Mouse (Mus musculus): ENCODE measurements around the gene Tk2. TPM values are rescaled to one million over a fixed set of nuclear protein-coding genes. Genes with fewer than 3 reads are reported as not detected.

Tk2 gene
- polyA plus RNA-seq, 1 experiment from 2014 or later: 24.0 TPM

DNA sequence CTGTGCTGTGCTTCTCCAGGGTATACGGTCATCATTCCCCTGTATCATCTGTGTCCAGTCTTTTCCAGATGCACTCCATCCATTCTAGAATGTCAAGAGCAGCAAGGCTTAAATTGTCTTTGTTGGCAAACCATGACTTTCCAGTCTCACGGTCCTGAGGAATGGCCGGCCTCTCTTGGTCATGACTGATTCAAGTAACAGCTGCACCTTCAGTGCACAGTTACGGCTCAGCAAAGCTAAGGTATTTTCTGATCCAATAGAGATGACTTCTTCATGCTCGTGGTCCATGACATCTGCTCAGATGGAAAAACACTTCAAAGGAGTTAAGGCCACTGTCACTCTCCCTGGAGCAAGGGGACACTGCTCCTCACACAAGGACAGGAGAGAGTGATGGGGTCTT is 21.3 kb downstream of the Tk2 start:
- no peak for DNase-seq (ENCODE audit: low spot score)

DNA sequence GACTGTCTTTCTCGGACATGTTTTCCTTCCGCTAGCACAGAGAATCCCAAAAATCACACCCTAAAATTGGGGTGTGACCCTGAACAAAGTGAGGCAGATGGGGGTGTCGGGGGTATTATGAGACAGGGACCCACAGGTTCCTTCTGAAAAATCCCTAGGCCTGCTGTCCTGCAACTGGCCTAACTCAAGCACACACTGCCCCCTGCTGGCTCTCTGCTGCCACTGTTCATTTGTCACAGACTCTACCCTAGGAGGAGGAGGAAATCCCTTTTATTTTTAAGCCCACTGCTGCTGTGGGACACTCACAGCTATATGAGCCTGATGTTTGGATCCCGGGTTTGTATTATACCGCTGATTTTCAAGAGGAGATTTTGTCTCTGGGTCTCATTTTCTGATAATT is 28.6 kb downstream of the Tk2 start:
- peak; percentile 68 for DNase-seq (ENCODE audit: low spot score)

DNA sequence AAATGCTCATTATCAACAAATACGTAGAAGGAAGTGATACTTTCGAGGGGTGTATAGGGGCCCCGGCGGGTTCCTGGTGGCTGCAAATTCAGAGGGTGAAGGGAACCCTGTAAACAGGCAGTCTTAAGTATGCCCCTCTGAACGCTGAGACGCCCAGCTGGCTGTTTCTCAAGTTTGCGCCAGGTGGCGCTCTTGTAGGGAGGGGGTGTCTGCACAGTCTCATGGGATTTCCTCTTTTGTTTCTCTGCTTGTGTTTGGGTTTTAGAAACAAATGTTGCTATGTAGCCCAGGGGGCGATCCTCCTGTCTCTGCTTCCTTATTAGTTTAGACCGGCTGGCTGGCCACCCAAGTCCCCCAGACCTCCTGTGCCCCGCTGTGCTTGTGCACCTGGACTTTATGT is 29.3 kb downstream of the Tk2 start:
- peak; percentile 75 for DNase-seq (ENCODE audit: low spot score)

DNA sequence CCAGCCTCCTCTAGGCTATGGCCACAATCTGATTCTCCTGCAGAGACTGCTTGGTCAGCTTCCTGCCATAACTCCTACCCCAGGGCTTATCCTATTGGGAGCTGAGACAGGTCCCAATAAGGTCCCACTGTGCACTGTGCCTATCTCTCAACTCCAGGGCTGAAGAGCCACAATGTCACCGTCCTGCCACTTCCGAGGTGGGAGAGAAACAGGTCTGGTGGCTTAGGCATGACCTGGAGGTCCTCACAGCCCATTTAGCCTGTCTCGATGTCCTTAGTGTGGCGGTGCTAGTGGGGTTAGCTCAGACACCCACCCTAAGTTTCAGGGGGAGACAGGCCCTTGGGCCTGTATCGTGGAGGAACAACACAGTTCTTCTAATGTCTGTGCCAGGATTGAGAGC is 30.8 kb downstream of the Tk2 start:
- no peak for DNase-seq (ENCODE audit: low spot score)

DNA sequence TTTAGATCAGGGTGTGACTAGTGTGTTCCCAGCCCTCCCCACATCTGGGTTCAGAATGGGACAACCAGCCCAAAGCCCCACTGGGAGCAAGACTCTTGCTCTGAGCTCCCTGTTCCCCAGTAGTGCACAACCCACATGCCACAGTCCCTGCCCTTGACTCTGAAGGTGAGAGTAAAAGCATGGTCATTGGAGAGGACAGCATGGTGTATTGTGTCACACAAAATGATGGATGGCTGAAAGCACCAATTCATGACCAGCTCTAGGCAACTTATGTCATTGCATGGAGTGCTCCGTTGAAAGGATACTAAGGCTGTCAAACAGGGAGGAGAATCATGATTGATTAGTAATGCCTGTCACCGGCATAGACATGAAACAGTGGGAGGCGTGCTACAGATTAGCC is 43.1 kb downstream of the Tk2 start:
- DNase-seq (ENCODE audit: low spot score): no peak

DNA sequence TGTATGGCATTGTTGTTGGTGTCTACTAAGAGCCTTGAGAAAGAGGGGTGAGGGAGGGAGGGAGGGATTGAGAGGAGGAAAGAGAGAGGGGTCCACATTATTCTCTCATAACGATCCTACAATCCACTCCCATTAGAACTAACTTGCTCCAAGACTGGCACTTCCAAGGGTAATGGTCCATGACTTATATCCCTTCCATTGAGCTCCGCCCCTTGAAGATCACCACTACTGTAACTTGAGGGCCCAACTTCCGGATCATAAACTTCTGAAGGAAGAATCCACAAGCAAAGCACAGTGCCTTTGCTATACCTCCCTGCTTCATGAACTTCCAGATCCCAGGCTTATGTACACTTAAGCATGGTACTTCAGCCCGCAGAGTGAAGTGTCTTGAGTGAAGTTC is 46.0 kb downstream of the Tk2 start:
- DNase-seq (ENCODE audit: low spot score): no peak

DNA sequence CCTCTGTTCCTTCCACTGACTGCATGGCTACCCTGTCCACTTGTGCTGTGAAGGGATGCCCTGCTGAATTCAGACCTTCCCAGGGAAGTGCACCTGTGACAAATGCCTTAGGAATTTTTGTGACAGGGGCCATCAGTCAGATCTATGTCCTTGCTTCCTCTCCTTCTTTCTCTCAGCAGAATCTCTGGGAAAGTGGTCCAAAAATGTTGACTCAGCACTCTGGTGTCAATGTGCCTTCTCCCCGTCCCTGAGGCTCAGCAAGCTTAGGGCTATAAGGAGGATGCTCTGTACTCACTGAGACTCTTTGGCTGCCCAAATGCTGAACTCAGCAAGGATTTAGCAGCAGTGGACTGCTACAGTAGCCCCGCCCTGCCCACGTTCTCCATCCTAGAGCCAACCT is 46.7 kb downstream of the Tk2 start:
- no peak for DNase-seq (ENCODE audit: low spot score)

DNA sequence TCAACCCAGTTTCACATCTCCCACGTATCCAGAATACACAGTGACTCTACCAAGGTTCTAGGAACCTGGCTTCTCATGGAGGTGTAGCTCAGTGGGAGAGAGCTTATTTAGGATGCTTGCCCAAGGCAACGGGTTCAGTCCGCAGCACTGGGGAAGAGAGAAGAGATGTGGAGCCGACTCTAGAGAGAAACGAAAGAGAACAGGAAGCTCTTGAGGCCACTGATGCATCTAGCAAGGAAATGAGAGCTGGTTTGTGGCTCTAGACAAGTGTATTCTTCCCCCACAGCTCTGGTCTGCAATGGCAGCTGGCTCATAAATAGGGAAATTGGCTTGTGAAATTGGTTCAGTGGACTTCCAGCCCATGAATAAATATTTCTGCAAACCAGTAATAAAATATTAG is 48.6 kb downstream of the Tk2 start:
- no peak for DNase-seq (ENCODE audit: low spot score)

DNA sequence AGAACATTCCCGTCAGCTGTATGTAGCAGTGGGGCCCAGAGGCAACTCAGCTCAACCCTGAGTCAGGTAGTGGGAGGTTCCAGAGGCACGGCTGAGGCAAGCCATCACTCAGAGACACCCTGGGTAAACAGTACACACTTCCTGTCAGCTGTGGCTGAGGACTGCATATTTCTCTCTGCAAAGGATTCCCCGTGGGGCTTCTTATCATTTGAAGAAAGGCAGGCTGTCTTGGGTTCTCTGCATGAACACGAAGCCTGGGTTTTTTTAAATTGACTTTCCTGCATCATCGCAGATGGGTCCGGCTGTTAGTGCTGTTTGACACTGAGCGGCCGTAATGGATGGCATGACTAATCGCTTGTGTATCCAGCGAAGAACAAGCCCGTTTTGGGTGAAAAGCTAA is 56.9 kb downstream of the Tk2 start:
- peak; percentile 64 for DNase-seq (ENCODE audit: low spot score)

DNA sequence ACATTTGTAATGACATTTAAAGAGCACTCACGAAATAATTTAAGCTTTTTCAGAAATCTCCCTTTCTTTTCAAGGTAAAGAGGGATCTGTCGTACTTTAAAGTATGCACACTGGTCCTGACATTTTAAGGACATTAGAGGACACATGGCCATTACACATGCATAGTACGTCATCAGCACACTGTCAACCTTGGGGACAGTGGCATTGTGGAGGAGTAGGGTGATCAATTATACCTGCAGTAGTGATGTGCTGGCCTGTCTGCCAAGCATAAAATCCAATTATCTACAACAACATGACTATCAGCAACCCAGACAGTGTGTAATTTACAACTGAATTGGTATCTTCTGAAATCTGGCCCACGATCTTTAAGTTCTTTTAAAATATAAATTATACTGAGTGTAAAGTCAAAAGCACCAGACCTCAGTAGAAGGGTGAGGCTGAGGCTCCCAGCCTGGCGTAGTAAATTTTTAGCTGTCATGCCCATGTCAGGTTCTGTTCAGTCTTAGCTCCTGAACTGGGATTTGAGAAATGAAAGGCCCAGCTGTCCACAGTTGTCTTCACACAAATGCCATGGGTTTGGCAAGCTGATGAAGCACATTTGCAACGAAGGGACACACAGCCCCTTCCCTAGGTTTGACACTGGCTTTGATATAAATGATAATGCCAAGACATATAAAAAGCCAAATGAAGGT is 57.4 kb downstream of the Tk2 start:
- DNase-seq (ENCODE audit: low spot score): no peak

DNA sequence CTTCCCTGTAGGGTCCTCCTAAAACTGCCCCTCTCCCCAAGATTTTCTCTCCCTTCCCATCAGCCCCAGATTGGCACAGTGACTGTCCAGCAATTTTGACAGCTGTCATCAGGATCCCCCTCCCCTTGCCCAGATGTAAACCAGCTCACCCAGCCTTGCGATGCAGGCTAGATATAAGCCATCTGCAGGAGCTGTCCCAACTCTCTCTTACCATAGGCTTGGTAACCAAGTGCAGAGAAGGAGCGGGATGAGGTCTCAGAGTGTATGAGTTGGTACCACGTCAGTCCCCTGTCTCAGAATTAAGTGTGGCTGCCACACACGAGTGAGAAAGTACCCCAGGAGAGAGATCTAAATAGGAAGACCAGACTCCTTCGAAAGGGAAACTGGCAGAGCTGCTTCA is 59.9 kb downstream of the Tk2 start:
- no peak for DNase-seq (ENCODE audit: low spot score)

DNA sequence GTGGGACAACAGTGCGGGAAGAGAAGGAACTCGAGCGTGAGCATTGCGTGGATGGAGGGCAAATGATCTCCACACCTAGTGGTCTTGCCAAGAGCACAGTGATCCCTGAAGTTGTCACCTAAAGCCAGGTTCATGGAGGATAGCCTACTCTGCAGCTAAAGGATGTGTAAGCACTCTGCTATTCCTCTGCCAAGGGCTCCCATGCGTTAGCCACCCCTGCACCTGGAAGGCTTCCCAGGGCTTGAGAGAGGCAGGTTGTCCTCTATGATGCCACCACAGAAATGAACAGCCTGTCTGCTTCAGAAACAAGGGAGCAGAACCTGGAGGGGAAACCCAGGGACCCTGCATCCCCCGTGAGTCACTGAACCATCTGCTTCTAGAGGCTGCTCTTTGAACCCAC is 60.7 kb downstream of the Tk2 start:
- no peak for DNase-seq (ENCODE audit: low spot score)

DNA sequence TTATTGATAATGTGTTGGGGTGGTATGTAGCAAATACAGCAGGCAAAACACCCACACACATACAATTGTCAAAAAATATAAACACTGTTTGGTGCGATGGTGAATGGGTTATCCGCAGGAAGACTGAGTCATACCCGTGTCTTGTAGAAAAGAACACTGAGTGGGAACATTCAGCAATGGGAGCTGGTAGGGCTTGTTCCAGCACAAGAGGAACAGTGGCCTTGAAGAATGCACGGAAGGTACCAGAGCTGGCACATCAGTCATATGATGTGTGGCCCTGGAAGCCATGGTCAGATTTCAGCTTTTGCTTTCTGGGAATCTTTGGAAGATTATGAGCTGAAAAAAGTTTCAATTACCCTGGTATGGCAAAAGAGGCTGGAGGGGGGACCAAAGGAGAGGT is 61.5 kb downstream of the Tk2 start:
- no peak for DNase-seq (ENCODE audit: low spot score)

DNA sequence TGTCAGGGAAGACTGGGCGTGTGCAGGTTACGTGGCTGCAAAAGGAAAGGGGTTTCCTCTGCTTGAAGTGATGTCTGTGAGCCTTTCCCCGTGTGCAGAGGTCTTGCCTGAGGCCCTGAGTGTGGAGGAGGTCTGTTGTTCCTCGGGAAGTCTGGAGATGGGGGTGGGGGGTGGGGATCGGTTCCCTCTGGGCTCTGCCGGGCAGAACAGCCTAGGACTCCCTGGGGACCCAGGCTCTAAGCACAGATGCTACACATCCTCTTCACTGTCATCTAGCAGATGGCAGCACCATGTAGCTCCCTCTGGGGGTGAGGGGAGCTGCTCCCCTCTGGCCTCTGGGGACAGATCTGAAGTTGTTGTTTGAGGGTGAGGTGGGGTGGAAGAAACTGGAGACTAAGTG is 63.5 kb downstream of the Tk2 start:
- DNase-seq (ENCODE audit: low spot score): no peak

DNA sequence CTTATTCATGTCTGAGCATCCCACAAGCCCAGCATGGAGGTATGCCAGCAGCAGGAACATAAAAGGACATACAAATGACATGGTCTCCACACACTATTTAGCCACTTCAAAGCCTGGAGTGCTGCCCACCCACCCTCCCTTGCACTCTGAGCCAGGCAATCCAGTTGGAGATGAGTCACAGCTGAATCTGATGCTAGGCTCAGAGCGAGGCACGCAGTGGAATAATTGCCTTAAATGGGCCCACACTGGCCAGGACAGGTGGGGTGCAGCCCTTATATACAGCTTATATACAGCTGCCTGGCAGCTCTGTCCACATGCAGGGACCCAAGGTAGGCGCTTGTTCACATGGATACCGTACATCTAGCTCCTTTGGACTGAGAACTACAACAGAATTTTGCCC is 71.3 kb downstream of the Tk2 start:
- no peak for DNase-seq (ENCODE audit: low spot score)

Other genes starting within 250 kb of the Tk2 start
- gene Cdh5, start 146.9 kb downstream of the Tk2 start, polyA plus RNA-seq (2015; fragmentation: Nextera tagmentation; extraction: Ambion mirVana): 7.8 and 8.3 TPM in 2 replicates
- 0.28 and 0.40 TPM in 2 replicates for gene Bean1, start 78.1 kb downstream of the Tk2 start, polyA plus RNA-seq (2015; fragmentation: Nextera tagmentation; extraction: Ambion mirVana)
- gene Cklf, start 2.3 kb upstream of the Tk2 start, polyA plus RNA-seq (2015; fragmentation: Nextera tagmentation; extraction: Ambion mirVana): 50.7 and 52.6 TPM in 2 replicates
- gene Cmtm2a, start 44.6 kb upstream of the Tk2 start, polyA plus RNA-seq (2015; fragmentation: Nextera tagmentation; extraction: Ambion mirVana): not detected in 2 replicates
- not detected in 2 replicates for gene Gm45711, start 61.5 kb upstream of the Tk2 start, polyA plus RNA-seq (2015; fragmentation: Nextera tagmentation; extraction: Ambion mirVana)
- not detected in 2 replicates for gene Cmtm1, start 61.6 kb upstream of the Tk2 start, polyA plus RNA-seq (2015; fragmentation: Nextera tagmentation; extraction: Ambion mirVana)
- not detected in 2 replicates for gene Gm11020, start 73.0 kb upstream of the Tk2 start, polyA plus RNA-seq (2015; fragmentation: Nextera tagmentation; extraction: Ambion mirVana)
- not detected in 2 replicates for gene Cmtm2b, start 73.7 kb upstream of the Tk2 start, polyA plus RNA-seq (2015; fragmentation: Nextera tagmentation; extraction: Ambion mirVana)
- gene Cmtm3, start 90.9 kb upstream of the Tk2 start, polyA plus RNA-seq (2015; fragmentation: Nextera tagmentation; extraction: Ambion mirVana): 31.5 and 32.3 TPM in 2 replicates
- 0.73 and 0.86 TPM in 2 replicates for gene Cmtm4, start 147.2 kb upstream of the Tk2 start, polyA plus RNA-seq (2015; fragmentation: Nextera tagmentation; extraction: Ambion mirVana)
- gene Dync1li2, start 194.5 kb upstream of the Tk2 start, polyA plus RNA-seq (2015; fragmentation: Nextera tagmentation; extraction: Ambion mirVana): 23.6 and 27.0 TPM in 2 replicates